30 mouse cellular contexts compared by ENCODE assay signal in genomic region chr12:51967915-51968595, GRCm38 (mm10). TPM values are rescaled to one million over a fixed set of nuclear protein-coding genes. Genes with fewer than 3 reads are reported as not detected.
A peak's percentile ranks its signal among the peaks of the same experiment; 100 is the strongest.
DNase-seq lines count a peak whose midpoint lies in the region; ATAC-seq and TF ChIP-seq lines count a peak whose summit lies in the region.
"Had no signal": no experiment of that assay in that cellular context is flagged by ENCODE, and none has a peak within 500 bp of the region (broad histone marks: within the 10 kb centered on the region; RNA-seq: fewer than 3 reads in every experiment).

No protein-coding gene starts in this region.

- H3K4me3 ChIP-seq in heart, embryonic 13.5 days, result no peak overlapping the region
- H3K4me3 ChIP-seq in limb, embryonic 10.5 days, result no peak overlapping the region
- no peak overlapping the region for H3K4me3 ChIP-seq in small intestine, adult 2 months (ENCODE audit: low read depth, low read length)
- no peak overlapping the region for H3K4me3 ChIP-seq in kidney, adult 2 months (ENCODE audit: insufficient read depth, low read depth, low read length)
- H3K4me3 ChIP-seq: embryonic facial prominence, embryonic 15.5 days; heart, embryonic 10.5 days; lung, embryonic 15.5 days; midbrain, embryonic 15.5 days; myocyte; neural tube, embryonic 13.5 days had no signal

- TF ChIP-seq CTCF in small intestine, adult 2 months (IDR thresholded peaks at IDR 0.05; ENCODE audit: extremely low read depth, insufficient read length, insufficient replicate concordance, low read depth, low read length), result no peak
- TF ChIP-seq CTCF in kidney, adult 2 months (conservative IDR thresholded peaks at IDR 0.05; ENCODE audit: insufficient read depth, insufficient read length, low read depth, low read length), result no peak

- DNase-seq in heart, adult 9 months (ENCODE audit: low spot score in 2 of 2), result no peak
- DNase-seq in lung, postnatal 36 days, result peak; percentile 51
- no peak for DNase-seq in lung, postnatal 14 days
- peak; percentile 15 for DNase-seq in limb, embryonic 10.5 days (ENCODE audit: low spot score)
- no peak for DNase-seq in urinary bladder, adult 18-20 months (ENCODE audit: low spot score in 2 of 2)
- no peak for DNase-seq in kidney, adult 2 months
- DNase-seq: adrenal gland, postnatal 10 days; B cell, adult 2 months; cerebellum, adult 18-20 months; cerebellum, postnatal 14 days; forebrain, postnatal 0 days; gastrocnemius, postnatal 36 days; kidney, postnatal 4 days; retina, postnatal 1 day; right cerebral cortex, postnatal 25 days had no signal

- H3K27ac ChIP-seq in heart, embryonic 13.5 days (replicated peaks), result no peak overlapping the region
- H3K27ac ChIP-seq in limb, embryonic 10.5 days, result no peak overlapping the region
- peak overlapping the region; percentile 57 for H3K27ac ChIP-seq in small intestine, adult 2 months (ENCODE audit: insufficient read depth, low read depth, low read length)
- no peak overlapping the region for H3K27ac ChIP-seq in kidney, adult 2 months (ENCODE audit: insufficient read depth, low read depth, low read length)
- H3K27ac ChIP-seq: embryonic facial prominence, embryonic 15.5 days; heart, embryonic 10.5 days; lung, embryonic 15.5 days; midbrain, embryonic 15.5 days; neural tube, embryonic 13.5 days had no signal

- H3K27me3 ChIP-seq in heart, embryonic 13.5 days (replicated peaks), result no peaks in the 10 kb centered on the region
- no peaks in the 10 kb centered on the region for H3K27me3 ChIP-seq in limb, embryonic 10.5 days (ENCODE audit: low read depth, poor library complexity, severe bottlenecking)
- no peaks in the 10 kb centered on the region for H3K27me3 ChIP-seq in small intestine, adult 2 months (ENCODE audit: control insufficient read depth, insufficient read depth, low read length)
- H3K27me3 ChIP-seq in kidney, adult 2 months (replicated peaks; ENCODE audit: control insufficient read depth, insufficient read depth, low read length), result no peaks in the 10 kb centered on the region
- H3K27me3 ChIP-seq: CH12.LX; embryonic facial prominence, embryonic 15.5 days; lung, embryonic 15.5 days; midbrain, embryonic 15.5 days; neural tube, embryonic 13.5 days had no signal

- WGBS in heart, embryonic 13.5 days, result 85% methylated on average over 9 of the region's 9 CpGs
- 88% methylated on average over 9 of the region's 9 CpGs for WGBS in limb, embryonic 10.5 days
- 57% methylated on average over 9 of the region's 9 CpGs for WGBS in small intestine, adult 2 months
- WGBS in kidney, adult 2 months, result 90% methylated on average over 9 of the region's 9 CpGs

- H3K9ac ChIP-seq in heart, embryonic 13.5 days, result peak overlapping the region; percentile 37; the same call in 1 of the 2 replicates
- H3K9ac ChIP-seq: embryonic facial prominence, embryonic 15.5 days; forebrain, postnatal 0 days; lung, embryonic 15.5 days; midbrain, embryonic 15.5 days; neural tube, embryonic 13.5 days had no signal

- no peak for ATAC-seq in heart, embryonic 13.5 days (ENCODE audit: extremely low read depth, insufficient number of reproducible peaks, low FRiP score, low TSS enrichment)
- ATAC-seq: activated CD4-positive, CD25-positive, alpha-beta regulatory T cell, adult 4 months; forebrain, postnatal 0 days; intestine, postnatal 0 days; midbrain, embryonic 15.5 days had no signal

- H3K4me2 ChIP-seq in heart, embryonic 13.5 days, result no peak overlapping the region
- H3K4me2 ChIP-seq: embryonic facial prominence, embryonic 15.5 days; lung, embryonic 15.5 days; midbrain, embryonic 15.5 days; neural tube, embryonic 13.5 days had no signal

- no peaks in the 10 kb centered on the region for H3K9me3 ChIP-seq in heart, embryonic 13.5 days
- H3K9me3 ChIP-seq in limb, embryonic 10.5 days (replicated peaks), result no peaks in the 10 kb centered on the region
- H3K9me3 ChIP-seq: embryonic facial prominence, embryonic 15.5 days; heart, embryonic 10.5 days; lung, embryonic 15.5 days; midbrain, embryonic 15.5 days; neural tube, embryonic 13.5 days had no signal

- peaks cover 22% of the 10 kb centered on the region for H3K4me1 ChIP-seq in heart, embryonic 13.5 days
- H3K4me1 ChIP-seq in limb, embryonic 10.5 days, result peaks cover 10% of the 10 kb centered on the region
- H3K4me1 ChIP-seq in small intestine, adult 2 months (ENCODE audit: control insufficient read depth, insufficient read depth, insufficient read length, low read length), result peaks cover 6% of the 10 kb centered on the region
- H3K4me1 ChIP-seq in kidney, adult 2 months (ENCODE audit: control insufficient read depth, insufficient read depth, low read length), result peaks cover 3% of the 10 kb centered on the region; the same call in 1 of the 2 replicates

- no peak for TF ChIP-seq POLR2A in small intestine, adult 2 months (IDR thresholded peaks at IDR 0.05; ENCODE audit: low read depth, low read length)
- TF ChIP-seq POLR2A in kidney, adult 2 months (IDR thresholded peaks at IDR 0.05; ENCODE audit: low read depth, low read length), result no peak

- peaks cover 6% of the 10 kb centered on the region; the same call in 1 of the 2 replicates for H3K36me3 ChIP-seq in heart, embryonic 13.5 days
- no peaks in the 10 kb centered on the region for H3K36me3 ChIP-seq in limb, embryonic 10.5 days
- H3K36me3 ChIP-seq in small intestine, adult 2 months (ENCODE audit: control insufficient read depth, insufficient read depth, low read length), result 0 out of 2 replicates have a peak, but pooled peaks cover 1% of the 10 kb centered on the region
- no peaks in the 10 kb centered on the region for H3K36me3 ChIP-seq in kidney, adult 2 months (ENCODE audit: control insufficient read depth, insufficient read depth, low read length)
- H3K36me3 ChIP-seq: embryonic facial prominence, embryonic 15.5 days; heart, embryonic 10.5 days; lung, embryonic 15.5 days; midbrain, embryonic 15.5 days; neural tube, embryonic 13.5 days had no signal

RNA-seq across cellular contexts. Expression of gene Heatr5a, which starts 3.1 kb away (rescaled TPM):
- 7.5 and 7.6 TPM in 2 replicates for polyA plus RNA-seq in heart, embryonic 13.5 days (2015; fragmentation: Nextera tagmentation; extraction: Ambion mirVana)
- polyA plus RNA-seq in limb, embryonic 10.5 days (2016; fragmentation: Nextera tagmentation; extraction: Ambion mirVana), result 11.3 and 12.7 TPM in 2 replicates
- polyA plus RNA-seq in small intestine, adult 2 months (2012; rRNA removed), result 45.3 and 66.8 TPM in 2 replicates
- 13.4 and 21.0 TPM in 2 replicates for polyA plus RNA-seq in kidney, adult 2 months (2012; rRNA removed)

RNA-seq across cellular contexts. Expression of gene Dtd2, which starts 38.2 kb away (rescaled TPM):
- polyA plus RNA-seq in heart, embryonic 13.5 days (2015; fragmentation: Nextera tagmentation; extraction: Ambion mirVana), result 15.7 and 18.1 TPM in 2 replicates
- 21.1 and 21.4 TPM in 2 replicates for polyA plus RNA-seq in limb, embryonic 10.5 days (2016; fragmentation: Nextera tagmentation; extraction: Ambion mirVana)
- 0.96 and 3.9 TPM in 2 replicates for polyA plus RNA-seq in small intestine, adult 2 months (2012; rRNA removed)
- 11.2 and 14.6 TPM in 2 replicates for polyA plus RNA-seq in kidney, adult 2 months (2012; rRNA removed)

RNA-seq across cellular contexts. Expression of gene Gpr33, which starts 59.8 kb away (rescaled TPM):
- polyA plus RNA-seq in heart, embryonic 13.5 days (2015; fragmentation: Nextera tagmentation; extraction: Ambion mirVana), result not detected in 2 replicates
- polyA plus RNA-seq in limb, embryonic 10.5 days (2016; fragmentation: Nextera tagmentation; extraction: Ambion mirVana), result not detected in 2 replicates
- not detected in 2 replicates for polyA plus RNA-seq in small intestine, adult 2 months (2012; rRNA removed)
- 0.08 and 0.11 TPM in 2 replicates for polyA plus RNA-seq in kidney, adult 2 months (2012; rRNA removed)
- polyA plus RNA-seq: activated CD4-positive, CD25-positive, alpha-beta regulatory T cell, adult 4 months; embryonic facial prominence, embryonic 15.5 days; forebrain, postnatal 0 days; heart, embryonic 10.5 days; heart, postnatal 0 days; hindbrain, embryonic 11.5 days; intestine, postnatal 0 days; kidney, embryonic 16.5 days; limb, embryonic 14.5 days; lung, embryonic 15.5 days; midbrain, embryonic 15.5 days; myocyte; neural tube, embryonic 13.5 days had no signal

Comparison
In these comparisons a context has a peak if more than half of its experiments do, and no peak if none do; other contexts are left out.
1. DNase-seq: peak in lung, postnatal 36 days (single experiment) and limb, embryonic 10.5 days (single experiment); none in heart, adult 9 months (0 of 2), lung, postnatal 14 days (single experiment), urinary bladder, adult 18-20 months (0 of 2) and kidney, adult 2 months (single experiment).